Comparison of ENCODE assay signal across 10 mouse cellular contexts in the genomic region with DNA sequence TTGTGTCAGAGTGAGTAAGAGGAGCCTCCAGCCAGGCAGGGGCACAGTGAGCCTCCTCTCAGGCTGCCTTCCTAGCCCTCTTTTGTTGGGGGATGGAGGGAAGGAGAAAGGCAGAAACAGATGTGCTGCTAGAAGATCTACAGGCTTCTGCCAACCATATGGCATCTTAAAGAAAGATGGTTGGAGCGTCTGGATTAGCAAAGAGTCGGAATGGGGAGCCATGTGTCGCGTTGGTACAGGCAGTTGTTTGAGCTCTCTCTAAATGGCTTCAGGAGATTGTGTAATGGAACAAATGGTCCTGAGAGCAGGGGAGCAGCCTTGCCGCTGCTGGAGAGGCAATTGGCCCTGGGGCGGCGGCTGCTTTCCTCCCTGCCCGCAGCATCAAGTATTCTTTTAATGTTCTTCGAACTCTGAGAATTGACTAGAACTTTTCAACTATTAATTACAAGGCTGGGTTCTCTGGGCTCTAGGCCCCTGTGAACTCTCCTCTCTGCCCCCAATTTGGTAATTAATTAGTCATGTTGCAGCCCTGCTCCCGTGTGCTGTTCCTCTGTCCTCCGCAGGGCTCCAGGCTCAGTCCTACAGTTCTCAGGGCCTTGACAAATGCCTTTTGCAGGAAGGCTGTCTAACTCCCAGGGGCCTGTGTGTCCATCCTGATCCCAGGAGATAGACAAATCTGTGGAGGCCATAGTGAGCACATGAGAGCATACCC.
A peak's percentile ranks its signal among the peaks of the same experiment; 100 is the strongest.
DNase-seq lines count a peak whose midpoint lies in the region; ATAC-seq and TF ChIP-seq lines count a peak whose summit lies in the region.
"Had no signal": no experiment of that assay in that cellular context is flagged by ENCODE, and none has a peak within 500 bp of the region (broad histone marks: within the 10 kb centered on the region; RNA-seq: fewer than 3 reads in every experiment).

No protein-coding gene starts in this region.

- no peak for TF ChIP-seq CTCF in midbrain, postnatal 0 days (IDR thresholded peaks at IDR 0.05)

- H3K4me1 ChIP-seq in embryonic facial prominence, embryonic 11.5 days (ENCODE audit: control insufficient read depth, insufficient read depth, low read length), result peaks cover 14% of the 10 kb centered on the region
- H3K4me1 ChIP-seq in hindbrain, embryonic 16.5 days (ENCODE audit: control insufficient read depth, insufficient read depth, low read depth, low read length), result peaks cover 51% of the 10 kb centered on the region
- peaks cover 20% of the 10 kb centered on the region for H3K4me1 ChIP-seq in midbrain, postnatal 0 days (ENCODE audit: insufficient read depth, low read length)

- H3K4me3 ChIP-seq in embryonic facial prominence, embryonic 11.5 days (ENCODE audit: low read depth, low read length), result no peak overlapping the region
- H3K4me3 ChIP-seq in hindbrain, embryonic 16.5 days (ENCODE audit: low read length), result no peak overlapping the region
- no peak overlapping the region for H3K4me3 ChIP-seq in midbrain, postnatal 0 days (ENCODE audit: low read depth, low read length)
- H3K4me3 ChIP-seq: stomach, embryonic 15.5 days had no signal

- no peaks in the 10 kb centered on the region for H3K27me3 ChIP-seq in embryonic facial prominence, embryonic 11.5 days (ENCODE audit: control insufficient read depth, insufficient read depth, low read length)
- no peaks in the 10 kb centered on the region for H3K27me3 ChIP-seq in hindbrain, embryonic 16.5 days (replicated peaks; ENCODE audit: control insufficient read depth, insufficient read depth, low read length)
- H3K27me3 ChIP-seq in midbrain, postnatal 0 days (ENCODE audit: insufficient read depth, low read length), result no peaks in the 10 kb centered on the region
- H3K27me3 ChIP-seq: stomach, embryonic 15.5 days had no signal

- WGBS in embryonic facial prominence, embryonic 11.5 days, result 16% methylated on average over 11 of the region's 11 CpGs
- WGBS in hindbrain, embryonic 16.5 days, result 14% methylated on average over 11 of the region's 11 CpGs
- 33% methylated on average over 11 of the region's 11 CpGs for WGBS in midbrain, postnatal 0 days

- H3K4me2 ChIP-seq in embryonic facial prominence, embryonic 11.5 days (ENCODE audit: low read depth, low read length), result no peak overlapping the region
- no peak overlapping the region for H3K4me2 ChIP-seq in hindbrain, embryonic 16.5 days (ENCODE audit: low read length)
- H3K4me2 ChIP-seq in midbrain, postnatal 0 days (ENCODE audit: low read depth, low read length, poor library complexity, severe bottlenecking), result no peak overlapping the region
- H3K4me2 ChIP-seq: stomach, embryonic 15.5 days had no signal

- no peak overlapping the region; the same call in 1 of the 2 replicates for H3K9ac ChIP-seq in embryonic facial prominence, embryonic 11.5 days (replicated peaks; ENCODE audit: low read length)
- no peak overlapping the region for H3K9ac ChIP-seq in hindbrain, embryonic 16.5 days (ENCODE audit: low read depth, low read length)
- no peak overlapping the region for H3K9ac ChIP-seq in midbrain, postnatal 0 days (replicated peaks; ENCODE audit: low read length, poor library complexity, severe bottlenecking)
- H3K9ac ChIP-seq: stomach, embryonic 15.5 days had no signal

- DNase-seq in frontal cortex, postnatal 14 days (ENCODE audit: low spot score in 2 of 2), result no peak
- DNase-seq in embryonic facial prominence, embryonic 11.5 days (ENCODE audit: low spot score), result peak; percentile 75
- peak; percentile 78 for DNase-seq in midbrain, postnatal 0 days (ENCODE audit: low spot score)
- no peak for DNase-seq in lung, postnatal 10 days
- DNase-seq in cerebellum, adult 9-10 months, result no peak
- DNase-seq in c-Kit-positive CD71-positive TER-119-positive erythroid progenitor cells, embryonic 14.5 days (ENCODE audit: low spot score), result no peak
- DNase-seq: cerebellum, postnatal 25 days had no signal

- no peaks in the 10 kb centered on the region for H3K9me3 ChIP-seq in embryonic facial prominence, embryonic 11.5 days (replicated peaks; ENCODE audit: control insufficient read depth, low read length)
- no peaks in the 10 kb centered on the region for H3K9me3 ChIP-seq in hindbrain, embryonic 16.5 days (ENCODE audit: control insufficient read depth, low read length)
- no peaks in the 10 kb centered on the region for H3K9me3 ChIP-seq in midbrain, postnatal 0 days (ENCODE audit: low read length)
- H3K9me3 ChIP-seq: stomach, embryonic 15.5 days had no signal

- ATAC-seq in frontal cortex, adult (ENCODE audit: low TSS enrichment), result peak; percentile 69
- ATAC-seq in embryonic facial prominence, embryonic 11.5 days (replicated peaks; ENCODE audit: insufficient number of reproducible peaks, low FRiP score, low TSS enrichment, low read depth), result peak; percentile 57
- 0 out of 2 replicates have a peak, but pooled peaks have one; percentile 13 for ATAC-seq in hindbrain, embryonic 16.5 days
- no peak for ATAC-seq in midbrain, postnatal 0 days (ENCODE audit: low FRiP score)

- peak overlapping the region; percentile 23 for H3K27ac ChIP-seq in embryonic facial prominence, embryonic 11.5 days (replicated peaks; ENCODE audit: low read depth, low read length)
- peak overlapping the region; percentile 76 for H3K27ac ChIP-seq in hindbrain, embryonic 16.5 days (ENCODE audit: low read depth, low read length)
- H3K27ac ChIP-seq in midbrain, postnatal 0 days (ENCODE audit: low read depth, low read length), result no peak overlapping the region
- H3K27ac ChIP-seq: stomach, embryonic 15.5 days had no signal

- no peaks in the 10 kb centered on the region for H3K36me3 ChIP-seq in embryonic facial prominence, embryonic 11.5 days (replicated peaks; ENCODE audit: control insufficient read depth, insufficient read depth, low read depth, low read length)
- no peaks in the 10 kb centered on the region for H3K36me3 ChIP-seq in hindbrain, embryonic 16.5 days (ENCODE audit: control insufficient read depth, insufficient read depth, low read length)
- no peaks in the 10 kb centered on the region for H3K36me3 ChIP-seq in midbrain, postnatal 0 days (ENCODE audit: insufficient read depth, low read length)
- H3K36me3 ChIP-seq: stomach, embryonic 15.5 days had no signal

Comparison
In these comparisons a context has a peak if more than half of its experiments do, and no peak if none do; other contexts are left out.
1. DNase-seq: peak in embryonic facial prominence, embryonic 11.5 days (single experiment) and midbrain, postnatal 0 days (single experiment); none in frontal cortex, postnatal 14 days (0 of 2), lung, postnatal 10 days (single experiment), cerebellum, adult 9-10 months (single experiment) and c-Kit-positive CD71-positive TER-119-positive erythroid progenitor cells, embryonic 14.5 days (single experiment).